Mouse (Mus musculus) G1E (cell line): ENCODE measurements around the gene Ddx56.

Experiments
- CTCF ChIP-seq: IDR thresholded peaks from 2 replicates; pipeline ENCODE4 v1.5.1; 2012; ENCODE audit warnings: low read depth, low read length, inconsistent platforms, mixed read lengths
- GATA2 ChIP-seq: IDR thresholded peaks from 2 replicates; pipeline ENCODE4 v1.6.1; 2012; ENCODE audit warnings: low read depth, low read length, inconsistent platforms, borderline replicate concordance

DNA sequence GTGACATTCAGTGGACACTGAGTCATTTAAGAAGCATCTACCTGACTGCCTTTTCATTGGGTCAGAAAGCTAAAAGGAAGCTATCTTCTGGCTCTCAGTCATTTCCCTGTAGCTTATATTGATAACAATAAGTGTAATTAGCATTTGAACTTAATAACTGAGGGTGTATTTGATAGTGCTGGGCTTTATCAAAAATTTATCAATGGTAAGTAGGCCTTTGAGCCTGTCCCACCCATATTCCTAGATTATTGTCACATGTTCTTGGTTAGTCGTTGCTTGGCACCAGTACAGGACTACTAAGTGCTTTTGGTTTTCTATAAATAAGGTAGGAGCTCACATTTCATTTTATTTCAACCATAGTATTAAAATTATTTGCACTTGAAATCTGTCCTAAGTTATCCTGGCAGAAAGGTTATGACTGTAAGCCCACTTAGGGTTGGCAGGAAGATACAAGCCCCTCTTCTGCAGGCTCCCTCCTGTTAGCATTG is 38.4 kb upstream of the Ddx56 start:
- no peak for TF ChIP-seq CTCF
- TF ChIP-seq GATA2: no peak
